Mouse (Mus musculus) heart, embryonic 11.5 days (tissue): ENCODE measurements around the gene Dysf. TPM values are rescaled to one million over a fixed set of nuclear protein-coding genes. Genes with fewer than 3 reads are reported as not detected.
"Not testable (repeated sequence)": the region's sequence is repeated elsewhere in the genome, so short reads cannot be mapped to it uniquely, and the experiment has no call there.

ENCODE experiments used
- ATAC-seq: fragments of 200-750 bp; cut with Nextera tagmentation; replicated peaks from 2 replicates; pipeline ENCODE4 v1.8.0; 2017; ENCODE audit warnings: moderate library complexity; ENCODE audit not compliant: insufficient number of reproducible peaks, low FRiP score, low TSS enrichment
- H3K27ac ChIP-seq: fragments of 300-500 bp; sonication (generic); 2 replicates; pipeline ENCODE4 v1.5.1; 2014; ENCODE audit warnings: mild to moderate bottlenecking, low read depth, low read length
- H3K27me3 ChIP-seq: fragments of 300-500 bp; sonication (generic); 2 replicates; pipeline ENCODE4 v1.6.1; 2014; ENCODE audit warnings: mild to moderate bottlenecking, low read length, mixed read lengths; ENCODE audit not compliant: control insufficient read depth, insufficient read depth
- H3K36me3 ChIP-seq: fragments of 300-500 bp; sonication (generic); 2 replicates; pipeline ENCODE4 v1.6.1; 2014; ENCODE audit warnings: mild to moderate bottlenecking, low read length, moderate library complexity, mixed read lengths; ENCODE audit not compliant: control insufficient read depth, insufficient read depth
- H3K4me1 ChIP-seq: fragments of 300-500 bp; sonication (generic); 2 replicates; pipeline ENCODE4 v1.6.1; 2014; ENCODE audit warnings: low read length; ENCODE audit not compliant: control insufficient read depth, insufficient read depth
- H3K4me2 ChIP-seq: fragments of 300-500 bp; sonication (generic); 2 replicates; pipeline ENCODE4 v1.6.1; 2014; ENCODE audit warnings: mild to moderate bottlenecking, moderate library complexity
- H3K4me3 ChIP-seq: fragments of 300-500 bp; sonication (generic); 2 replicates; pipeline ENCODE4 v1.5.1; 2014; ENCODE audit warnings: low read depth, low read length
- H3K9ac ChIP-seq: fragments of 300-500 bp; sonication (generic); 2 replicates; pipeline ENCODE4 v1.6.1; 2014; ENCODE audit warnings: mild to moderate bottlenecking, low read depth, low read length, moderate library complexity
- H3K9me3 ChIP-seq: fragments of 300-500 bp; sonication (generic); replicated peaks from 2 replicates; pipeline ENCODE4 v1.6.1; 2016; ENCODE audit warnings: low read length; ENCODE audit not compliant: control insufficient read depth
- WGBS: fragments of 180-500 bp; shearing (Covaris S2); extraction: QIAGEN DNeasy Blood & Tissue Kit; methylation state at CpG from one replicate; pipeline ENCODE4 v1.1.7; 2014; ENCODE audit not compliant: insufficient replicate concordance; 5-methylcytosine and 5-hydroxymethylcytosine counted together
- polyA plus RNA-seq: library from polyadenylated mRNA; unstranded; fragments of >200 nt; fragmentation: Nextera tagmentation; extraction: Ambion mirVana; gene quantifications from 2 replicates; pipeline ENCODE4 v1.2.1, GENCODE M21; 2014

Gene Dysf
- polyA plus RNA-seq, 1 experiment from 2014 or later, result 11.6 TPM

DNA sequence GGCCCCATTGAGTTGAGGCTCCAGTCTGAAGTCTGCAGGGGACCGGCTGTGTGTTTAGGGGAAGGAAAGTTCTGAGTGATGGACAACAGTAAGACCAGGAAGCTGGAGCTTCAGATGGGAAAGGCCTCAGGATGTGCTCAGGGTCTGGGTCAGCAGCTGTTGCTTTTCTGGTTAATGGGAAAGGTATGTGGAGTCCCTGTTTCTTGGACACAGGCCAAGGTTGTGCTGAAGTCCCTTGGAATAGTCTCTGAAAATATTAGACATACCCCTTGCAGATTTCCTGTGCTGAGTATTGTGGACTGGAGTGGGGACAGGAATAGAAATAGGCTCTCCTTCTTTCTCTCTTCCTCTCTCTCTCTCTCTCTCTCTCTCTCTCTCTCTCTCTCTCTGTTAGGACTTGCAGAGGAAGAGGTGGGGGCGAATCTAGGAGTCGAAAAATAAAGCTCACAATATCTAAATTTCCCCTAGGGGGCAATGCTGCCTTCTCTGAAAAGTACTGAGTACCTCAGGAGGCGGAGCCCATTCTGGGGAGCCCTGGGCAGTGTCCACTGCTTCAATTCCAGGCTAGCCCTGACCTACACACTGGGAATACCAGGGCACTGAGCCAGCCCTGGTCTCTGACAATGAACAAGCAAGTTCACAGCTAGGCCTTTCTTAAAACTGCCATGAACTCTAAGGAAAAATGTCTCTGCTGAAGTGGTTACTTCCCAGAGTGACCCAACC lies 6.7 kb downstream of the Dysf start:
- H3K36me3 ChIP-seq, ATAC-seq, H3K9me3 ChIP-seq, H3K4me2 ChIP-seq, H3K27me3 ChIP-seq, H3K9ac ChIP-seq, H3K4me3 ChIP-seq: not testable (repeated sequence)
- peaks cover 42% of the 10 kb centered on the region for H3K4me1 ChIP-seq
- peak overlapping the region; percentile 62 for H3K27ac ChIP-seq
- 43% methylated on average over 4 of the region's 4 CpGs for WGBS

DNA sequence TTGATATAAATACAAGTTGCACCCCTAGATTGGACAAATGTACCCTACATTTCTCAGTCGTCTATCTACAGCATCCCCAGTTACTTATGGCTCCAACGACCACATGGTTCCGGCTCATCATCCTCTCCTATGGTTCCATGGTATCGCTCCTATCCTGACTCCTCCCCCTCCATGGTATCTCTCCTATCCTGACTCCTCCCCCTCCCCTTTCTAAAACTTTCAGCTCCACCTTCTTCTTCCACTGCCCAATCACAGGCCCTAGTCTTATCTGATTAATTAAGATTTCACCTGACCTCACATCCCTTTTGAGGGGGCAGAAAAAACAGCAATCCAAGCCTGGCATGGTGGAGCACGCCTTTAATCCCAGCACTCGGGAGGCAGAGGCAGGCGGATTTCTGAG lies 8.5 kb downstream of the Dysf start:
- Histone ChIP-seq H3K9ac (no peak overlapping the region), H3K27me3 (no peaks in the 10 kb centered on the region), H3K9me3 (no peaks in the 10 kb centered on the region), H3K27ac (no peak overlapping the region), H3K4me2 (no peak overlapping the region), H3K4me1 (peaks cover 39% of the 10 kb centered on the region), H3K36me3 (no peaks in the 10 kb centered on the region), H3K4me3 (no peak overlapping the region)
- 83% methylated on average over 7 of the region's 7 CpGs for WGBS
- no peak for ATAC-seq

DNA sequence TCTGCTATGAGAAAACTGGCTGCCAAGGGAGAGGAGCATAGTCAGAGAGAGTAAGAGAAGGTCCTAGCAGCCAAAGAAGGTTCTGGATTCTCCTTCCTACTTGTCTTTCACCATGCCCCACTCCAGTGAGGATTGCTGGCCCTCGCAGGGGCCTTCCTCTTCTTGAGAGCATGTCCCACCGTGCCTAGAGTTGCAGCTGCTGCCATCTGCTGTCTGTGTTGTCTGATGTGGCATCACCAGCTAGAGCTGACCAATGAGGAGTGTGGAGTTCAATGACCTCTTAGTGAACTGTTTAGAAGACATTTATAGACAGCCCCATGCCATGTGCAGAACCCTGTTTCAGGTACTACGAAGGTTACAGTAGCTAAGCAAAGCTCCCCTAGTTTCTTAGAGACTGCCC lies 9.0 kb downstream of the Dysf start:
- WGBS, result 37% methylated on average over 3 of the region's 3 CpGs
- peaks cover 40% of the 10 kb centered on the region for H3K4me1 ChIP-seq

DNA sequence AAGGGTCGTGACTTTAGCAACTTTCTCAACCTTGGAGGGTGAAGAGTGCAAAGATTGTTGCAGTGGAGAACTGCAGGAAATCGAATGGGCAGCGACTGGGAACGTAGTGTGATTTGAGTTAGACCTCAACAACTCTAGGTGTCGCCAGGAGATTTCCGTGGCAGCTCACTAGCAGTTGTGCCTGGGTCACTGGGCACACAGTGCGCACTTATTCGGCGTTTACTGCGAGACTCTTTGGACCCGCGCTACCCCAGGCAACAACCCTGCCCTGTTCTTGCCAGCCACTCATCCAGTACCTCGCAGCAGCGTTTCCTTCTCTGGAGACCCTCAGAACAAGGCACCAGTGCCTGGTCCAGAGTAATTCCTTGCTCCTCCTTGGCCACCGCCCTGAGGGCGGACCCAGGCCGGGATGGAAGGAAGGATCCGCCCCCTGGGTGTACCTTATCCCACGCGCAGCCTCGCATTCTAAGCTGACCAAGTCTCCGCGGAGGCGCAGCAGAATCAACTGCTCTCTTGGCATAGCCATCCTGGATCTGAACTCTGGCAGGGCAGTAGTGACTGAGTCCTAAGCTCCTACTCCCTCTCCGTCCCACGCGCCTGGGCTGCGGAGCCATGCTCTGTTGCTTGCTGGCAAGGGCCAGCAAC lies 10.6 kb downstream of the Dysf start:
- H3K27ac ChIP-seq, result no peak overlapping the region
- peak overlapping the region; percentile 41 for H3K4me3 ChIP-seq
- peak overlapping the region; percentile 53 for H3K9ac ChIP-seq
- H3K4me1 ChIP-seq, result peaks cover 41% of the 10 kb centered on the region
- H3K9me3 ChIP-seq, result no peaks in the 10 kb centered on the region
- peak; percentile 71; the same call in 1 of the 2 replicates for ATAC-seq
- peak overlapping the region; percentile 84 for H3K4me2 ChIP-seq
- H3K36me3 ChIP-seq, result no peaks in the 10 kb centered on the region
- no peaks in the 10 kb centered on the region for H3K27me3 ChIP-seq
- 3% methylated on average over 28 of the region's 28 CpGs for WGBS

More for the DNA sequence above, 9.0 kb downstream of the Dysf start:
- H3K9ac ChIP-seq, result no peak overlapping the region
- H3K27ac ChIP-seq, result no peak overlapping the region
- H3K9me3 ChIP-seq, result no peaks in the 10 kb centered on the region
- no peak for ATAC-seq
- no peaks in the 10 kb centered on the region for H3K36me3 ChIP-seq
- H3K27me3 ChIP-seq, result no peaks in the 10 kb centered on the region
- no peak overlapping the region for H3K4me3 ChIP-seq
- H3K4me2 ChIP-seq, result no peak overlapping the region

DNA sequence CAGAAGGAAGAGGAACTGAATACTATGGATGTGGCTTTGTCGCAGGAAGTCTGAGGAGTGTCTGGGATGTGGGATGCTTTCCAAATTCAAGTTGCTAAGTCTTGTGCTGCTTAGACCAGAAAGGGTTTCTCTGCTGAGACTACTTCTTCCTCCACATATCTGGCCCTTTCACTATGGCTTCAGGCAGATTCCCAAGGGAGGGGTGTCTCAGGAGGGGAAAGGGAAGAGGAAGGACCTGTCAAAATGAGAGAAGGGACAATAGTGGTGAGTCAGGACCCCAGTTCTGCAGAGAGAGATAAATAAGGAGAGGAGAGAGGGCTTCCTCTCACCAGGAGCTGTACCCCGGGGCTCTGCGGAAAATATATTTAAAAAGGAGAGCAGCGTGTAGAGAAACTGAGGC lies 11.6 kb downstream of the Dysf start:
- H3K4me1 ChIP-seq, result peaks cover 41% of the 10 kb centered on the region
- no peaks in the 10 kb centered on the region for H3K27me3 ChIP-seq
- 57% methylated on average over 4 of the region's 4 CpGs for WGBS
- H3K4me2 ChIP-seq, result peak overlapping the region; percentile 84
- peak overlapping the region; percentile 24; the same call in 1 of the 2 replicates for H3K27ac ChIP-seq
- peak overlapping the region; percentile 41 for H3K4me3 ChIP-seq
- no peaks in the 10 kb centered on the region for H3K36me3 ChIP-seq
- no peak for ATAC-seq
- H3K9me3 ChIP-seq, result no peaks in the 10 kb centered on the region
- 0 out of 2 replicates have a peak overlapping the region, but pooled peaks have one; percentile 18 for H3K9ac ChIP-seq

DNA sequence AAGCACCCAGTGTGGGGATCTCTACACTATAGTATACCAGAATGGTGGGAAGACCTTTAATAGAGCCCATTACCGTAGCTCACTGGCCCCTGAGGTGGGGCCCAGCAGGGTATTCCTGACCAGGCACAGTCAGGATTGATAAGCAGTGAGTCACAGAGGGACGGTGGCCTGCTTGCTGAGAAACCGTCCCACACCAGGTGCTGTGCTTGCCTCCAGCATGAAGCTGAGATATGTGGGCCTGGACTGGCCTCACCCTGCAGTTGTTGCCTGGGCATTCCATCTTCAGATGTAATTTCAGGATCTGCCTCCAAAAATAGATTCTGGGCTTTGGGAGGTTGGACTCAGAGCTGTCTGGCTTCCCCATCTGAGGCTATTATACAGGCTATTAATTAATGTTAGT lies 13.6 kb downstream of the Dysf start:
- Histone ChIP-seq H3K4me2 (peak overlapping the region; percentile 32; the same call in 1 of the 2 replicates), H3K4me3 (no peak overlapping the region), H3K27ac (no peak overlapping the region), H3K9ac (no peak overlapping the region), H3K4me1 (peaks cover 36% of the 10 kb centered on the region), H3K9me3 (no peaks in the 10 kb centered on the region), H3K36me3 (no peaks in the 10 kb centered on the region), H3K27me3 (no peaks in the 10 kb centered on the region)
- no peak for ATAC-seq
- 15% methylated on average over 3 of the region's 3 CpGs for WGBS

DNA sequence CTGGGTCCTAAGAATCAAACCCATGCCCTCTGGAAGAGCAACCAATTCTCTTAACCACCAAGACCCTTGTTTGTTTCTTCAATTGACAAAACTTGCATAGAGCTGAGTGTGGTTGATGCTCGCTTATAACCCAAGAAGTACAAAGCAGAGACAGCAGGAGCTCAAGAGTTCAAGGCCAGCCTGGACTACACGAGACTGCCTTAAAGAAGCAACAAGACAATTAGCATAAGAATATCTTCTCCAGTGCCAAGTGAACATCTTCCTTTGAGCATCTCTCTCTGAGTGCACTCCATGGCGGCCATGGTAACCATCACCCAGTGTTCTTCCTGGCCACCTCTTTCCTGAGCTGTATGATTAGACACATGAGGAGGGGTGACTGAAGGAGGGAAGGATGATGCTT lies 17.2 kb downstream of the Dysf start:
- peaks cover 18% of the 10 kb centered on the region for H3K4me1 ChIP-seq
- 81% methylated on average over 3 of the region's 3 CpGs for WGBS
- H3K36me3 ChIP-seq, result no peaks in the 10 kb centered on the region
- H3K9ac ChIP-seq, result no peak overlapping the region
- ATAC-seq, result no peak
- no peak overlapping the region for H3K4me2 ChIP-seq
- no peak overlapping the region for H3K27ac ChIP-seq
- H3K27me3 ChIP-seq, result no peaks in the 10 kb centered on the region
- H3K9me3 ChIP-seq, result no peaks in the 10 kb centered on the region
- no peak overlapping the region for H3K4me3 ChIP-seq

DNA sequence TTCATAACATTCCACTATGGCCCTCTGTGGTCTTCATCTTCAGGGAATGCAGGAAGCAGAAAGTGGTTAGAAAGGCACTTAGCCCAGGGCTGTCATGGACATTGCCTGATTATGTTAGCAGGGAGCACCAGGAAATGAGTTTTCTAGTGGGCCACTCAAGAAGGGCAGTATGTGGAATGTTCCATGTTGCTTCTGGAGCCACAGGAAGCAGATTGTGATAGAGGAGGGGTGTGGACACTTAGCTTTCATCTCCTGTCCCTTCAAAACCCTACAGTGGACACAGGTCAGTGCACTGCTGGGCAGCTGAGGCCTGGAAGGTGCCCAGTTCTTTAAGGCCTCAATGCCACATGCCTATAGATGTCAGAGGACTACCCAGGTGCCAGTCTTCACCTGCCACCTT lies 20.4 kb downstream of the Dysf start:
- Histone ChIP-seq H3K36me3 (no peaks in the 10 kb centered on the region), H3K4me3 (no peak overlapping the region), H3K4me1 (no peaks in the 10 kb centered on the region), H3K4me2 (no peak overlapping the region), H3K27me3 (no peaks in the 10 kb centered on the region), H3K9me3 (no peaks in the 10 kb centered on the region), H3K27ac (no peak overlapping the region), H3K9ac (no peak overlapping the region)
- no peak for ATAC-seq

DNA sequence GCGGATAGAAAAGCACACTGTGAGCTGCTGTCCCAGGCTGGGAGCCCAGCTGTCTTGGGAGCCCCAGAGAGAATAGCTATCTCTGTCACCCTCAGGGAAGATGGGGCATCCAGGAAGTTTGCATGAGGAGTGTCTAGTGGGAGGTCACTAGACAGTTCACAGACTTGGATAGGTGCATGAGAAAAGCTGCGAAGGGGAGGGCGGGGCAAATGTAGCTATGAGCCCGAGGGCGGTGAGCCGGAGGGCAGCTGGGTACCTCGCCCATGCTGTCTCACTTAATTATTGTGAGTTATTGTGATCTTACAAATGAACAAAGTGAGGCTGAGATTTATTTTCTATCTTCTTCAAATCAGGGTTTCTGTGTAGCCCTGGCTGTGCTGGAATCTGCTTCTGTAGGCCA lies 21.4 kb downstream of the Dysf start:
- 88% methylated on average over 7 of the region's 7 CpGs for WGBS
- H3K9ac ChIP-seq, result no peak overlapping the region

More for the DNA sequence above, 21.4 kb downstream of the Dysf start:
- no peak overlapping the region for H3K27ac ChIP-seq
- no peaks in the 10 kb centered on the region for H3K36me3 ChIP-seq
- no peak overlapping the region for H3K4me2 ChIP-seq
- H3K9me3 ChIP-seq, result no peaks in the 10 kb centered on the region
- H3K4me3 ChIP-seq, result no peak overlapping the region
- no peaks in the 10 kb centered on the region for H3K4me1 ChIP-seq
- no peak for ATAC-seq
- H3K27me3 ChIP-seq, result no peaks in the 10 kb centered on the region
